Mouse (Mus musculus) cerebellum, postnatal 4 days (tissue): ENCODE data around the gene Fxyd4.

Source experiments
- DNase-seq, 2 experiments: peaks; one replicate each; pipeline ENCODE4 v3.0.0; 2022; ENCODE audit warnings: low spot score in 2 of 2, mixed read lengths in 1 of 2

The Fxyd4 gene

DNA sequence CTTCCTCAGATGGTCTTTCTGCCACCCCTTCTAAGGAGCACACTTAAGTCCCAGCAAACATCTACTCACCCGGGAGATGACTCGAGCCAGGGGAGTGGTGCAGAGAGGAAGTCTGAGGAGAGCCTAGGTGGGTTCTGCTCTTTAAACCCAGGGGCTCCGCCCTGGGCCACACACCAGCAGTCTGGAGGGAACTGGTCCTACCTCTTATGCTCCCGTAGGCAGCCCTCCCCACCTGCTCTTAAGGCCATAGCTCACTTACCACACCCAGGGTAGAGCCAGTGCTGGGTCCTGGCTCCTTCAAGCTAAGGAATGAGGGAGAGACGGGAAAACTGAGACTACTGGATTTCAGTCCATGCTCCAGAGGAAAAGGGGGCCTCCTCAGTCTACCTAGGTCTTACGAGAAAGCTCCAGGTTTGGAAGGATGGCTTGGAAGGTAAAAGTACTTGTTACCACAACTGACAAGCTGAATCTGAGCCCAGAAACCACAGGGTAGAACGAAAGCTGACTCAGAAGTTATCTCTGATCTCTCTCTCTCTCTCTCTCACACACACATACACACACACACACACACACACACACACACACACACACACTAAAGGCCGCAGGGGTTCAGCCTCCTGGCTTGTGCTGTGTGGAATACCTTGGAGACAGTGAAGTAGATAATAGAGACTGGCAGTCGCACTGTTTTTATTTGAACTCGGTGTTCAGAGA, at the start of gene Fxyd4:
TSS of gene Fxyd4 (minus strand) at position 471 of the 711 bp plus-strand sequence.
- no peak for DNase-seq

DNA sequence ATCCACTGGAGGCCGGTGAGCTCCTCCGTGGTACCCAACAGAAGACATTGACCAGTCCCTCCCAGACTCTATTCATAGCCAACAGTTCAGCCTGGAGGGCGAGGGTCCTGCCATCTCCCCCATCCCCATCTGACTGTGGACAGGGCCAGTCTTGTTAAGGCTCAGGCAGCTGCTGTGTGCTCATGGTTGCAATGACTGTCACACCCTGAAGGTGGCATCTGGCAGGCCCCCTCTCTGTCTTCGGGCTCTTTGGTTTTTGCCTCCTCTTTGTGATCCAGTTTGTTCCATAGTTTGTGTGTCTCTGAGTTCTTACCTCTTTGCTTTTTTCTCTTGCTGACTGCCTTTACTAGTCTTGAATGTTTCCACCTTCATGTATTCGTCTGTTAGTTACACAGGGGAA, 49.7 kb upstream of the Fxyd4 start:
- DNase-seq = no peak

DNA sequence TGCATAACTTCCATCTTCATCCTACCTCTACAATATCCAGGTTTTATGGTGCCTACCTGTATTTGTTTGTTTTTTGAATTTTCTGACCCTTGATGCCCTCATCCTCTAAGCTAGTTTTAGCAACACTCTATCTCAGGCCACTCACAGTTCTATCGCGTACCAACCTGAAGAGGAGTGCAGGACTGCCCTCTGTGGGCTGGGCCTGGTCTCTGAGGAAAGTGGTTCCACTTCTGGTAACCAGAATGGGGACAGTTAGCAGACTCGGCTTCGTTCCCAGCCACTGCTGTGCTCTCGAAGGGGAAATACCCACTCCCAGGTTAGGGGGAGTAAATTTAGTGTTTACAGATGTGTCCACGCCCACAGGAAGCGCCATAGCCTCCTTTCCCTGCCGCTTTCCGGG, 29.2 kb upstream of the Fxyd4 start:
- DNase-seq = no peak

DNA sequence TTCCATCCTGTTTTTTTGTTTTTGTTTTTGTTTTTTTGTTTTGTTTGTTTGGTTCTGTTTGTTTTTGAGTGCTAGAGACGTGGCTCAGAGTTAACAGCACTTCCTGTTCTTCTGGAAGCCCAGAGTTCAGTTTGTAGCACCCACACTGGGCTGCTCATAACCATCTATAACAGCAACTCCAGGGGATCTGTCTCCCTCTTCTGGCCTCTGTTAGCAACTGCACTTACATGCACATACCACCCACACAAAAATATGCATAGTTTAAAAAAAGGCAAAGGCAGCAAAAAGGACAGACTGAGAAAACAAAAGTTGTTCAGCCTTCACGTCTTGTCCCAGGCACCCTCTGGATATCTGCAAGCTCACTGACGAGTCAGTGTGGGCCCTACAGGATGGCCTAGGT, 25.7 kb upstream of the Fxyd4 start:
- no peak for DNase-seq

DNA sequence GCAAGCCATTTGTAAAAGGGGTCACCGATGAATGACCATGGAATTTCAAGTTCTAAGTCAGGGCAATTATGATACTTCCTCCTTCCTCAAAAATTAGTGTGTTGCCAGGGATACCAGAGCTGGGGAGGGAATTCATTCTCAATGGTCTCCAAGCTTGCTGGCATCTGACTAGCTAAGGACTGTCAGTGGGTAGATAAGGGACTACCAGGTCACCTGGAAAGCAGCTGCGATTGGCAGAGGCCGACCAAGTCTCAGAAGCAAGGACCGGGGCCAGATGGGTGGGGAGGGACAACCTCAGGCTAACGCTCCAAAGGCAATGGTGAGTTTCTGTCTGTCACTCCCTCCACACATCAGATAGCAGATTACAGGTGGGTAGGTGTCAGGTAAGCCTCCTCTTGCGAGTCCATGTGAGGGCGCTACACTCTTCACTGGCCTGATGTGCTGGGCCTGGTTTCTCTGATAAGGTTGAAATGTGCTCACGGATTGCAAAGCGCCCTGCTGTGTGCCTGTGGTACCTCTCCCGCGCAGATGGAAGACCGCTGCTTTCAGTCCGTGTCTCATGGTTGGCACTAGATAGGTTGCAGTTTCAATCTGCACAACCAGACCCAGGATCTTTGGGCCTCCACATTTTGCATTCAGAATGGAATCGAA, 19.5 kb upstream of the Fxyd4 start:
- DNase-seq = no peak

DNA sequence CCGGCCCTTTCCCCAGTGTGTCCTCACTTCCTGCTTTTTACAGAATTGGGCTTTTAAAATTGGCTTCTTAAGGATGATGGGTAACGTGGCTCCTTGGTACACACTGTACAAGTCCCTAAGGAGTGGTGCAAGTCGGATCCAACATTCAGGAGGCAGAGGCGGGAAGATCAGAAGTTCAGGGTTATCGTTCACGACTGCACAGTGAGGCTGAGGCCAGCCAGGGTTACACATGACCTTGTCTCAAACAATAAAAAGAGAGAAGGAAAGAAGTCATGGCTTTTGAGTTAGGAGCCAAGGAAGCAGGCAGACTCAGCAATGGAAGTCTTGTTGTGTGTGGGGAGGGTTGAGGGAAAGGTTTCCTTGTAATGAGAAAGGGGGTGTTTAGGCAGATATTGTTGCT, 18.7 kb upstream of the Fxyd4 start:
- DNase-seq = no peak

DNA sequence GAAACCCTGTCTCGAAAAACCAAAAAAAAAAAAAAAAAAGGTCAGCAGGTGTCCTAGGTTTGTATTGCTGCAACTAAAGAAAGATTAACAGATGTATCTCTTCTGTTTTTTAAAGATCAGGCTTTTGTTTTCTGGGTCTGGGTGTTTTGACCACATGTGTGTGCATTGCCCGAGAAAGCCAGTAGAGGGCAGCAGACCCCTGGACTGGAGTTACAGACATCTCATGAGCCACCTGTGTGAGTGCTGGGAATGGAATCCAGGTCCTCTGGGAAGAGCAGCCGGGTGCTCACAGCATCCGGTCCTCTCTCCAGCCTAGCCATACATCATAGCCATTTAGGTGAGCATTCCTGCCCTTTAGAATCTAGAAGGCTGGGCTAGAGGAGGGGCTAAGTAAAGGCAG, 14.8 kb upstream of the Fxyd4 start:
- DNase-seq = no peak

DNA sequence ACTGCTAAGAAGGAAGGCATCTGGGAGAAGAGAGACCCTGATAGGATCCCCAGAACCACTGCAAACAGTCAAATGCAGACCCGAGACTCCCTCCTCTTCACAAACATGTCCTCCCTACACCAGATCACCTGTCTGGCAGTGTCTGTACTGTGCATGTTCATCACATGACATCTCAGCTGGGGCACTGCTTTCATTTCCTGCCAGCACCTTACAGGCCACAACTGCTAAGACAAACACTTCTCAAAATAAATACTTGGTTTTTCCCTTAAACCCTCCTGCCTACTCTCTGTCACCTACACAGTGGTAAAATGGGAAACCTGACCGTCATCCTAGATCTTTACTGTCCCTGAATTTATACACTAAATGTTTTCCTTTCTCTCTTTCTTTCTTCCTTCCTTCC, 6.4 kb upstream of the Fxyd4 start:
- no peak for DNase-seq

DNA sequence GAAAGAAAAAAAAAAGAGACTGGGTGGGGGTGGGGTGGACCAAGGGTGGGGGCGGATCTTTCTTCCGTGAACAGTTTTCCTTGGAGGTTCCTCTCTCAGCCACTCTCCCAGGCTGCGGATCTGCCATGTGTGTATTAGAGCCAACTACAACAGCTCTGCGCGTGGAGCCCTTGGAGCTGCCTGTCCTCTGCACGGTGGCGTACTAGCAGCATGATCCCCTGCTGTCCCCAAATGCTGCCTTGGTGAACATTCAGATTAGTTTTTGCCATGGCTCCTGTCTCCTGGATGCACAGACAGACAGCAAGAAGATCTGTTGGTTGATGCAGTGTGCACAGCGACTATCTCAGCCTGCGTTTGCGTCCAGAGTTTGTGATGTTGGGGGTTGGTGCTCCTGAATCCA, 5.3 kb upstream of the Fxyd4 start:
- DNase-seq = no peak

DNA sequence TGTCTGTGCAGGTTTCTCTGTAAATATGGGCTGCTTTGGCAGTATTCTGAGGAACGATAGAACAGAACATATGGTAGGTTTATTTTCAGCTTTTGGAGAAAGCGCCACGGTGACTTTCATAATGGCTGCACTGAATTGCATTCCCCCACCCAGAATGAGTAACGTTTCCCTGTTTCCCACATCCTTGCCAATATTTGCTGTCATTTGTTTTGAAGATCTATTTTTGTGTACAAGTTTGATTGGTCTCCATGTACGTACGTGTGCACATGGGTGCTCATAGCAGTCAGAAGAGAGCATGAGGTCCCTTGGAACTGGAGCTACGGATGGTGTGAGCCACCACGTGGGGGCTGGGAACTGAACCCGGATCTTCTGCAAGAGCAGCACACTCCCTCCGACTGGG, 1.5 kb upstream of the Fxyd4 start:
- DNase-seq = no peak

DNA sequence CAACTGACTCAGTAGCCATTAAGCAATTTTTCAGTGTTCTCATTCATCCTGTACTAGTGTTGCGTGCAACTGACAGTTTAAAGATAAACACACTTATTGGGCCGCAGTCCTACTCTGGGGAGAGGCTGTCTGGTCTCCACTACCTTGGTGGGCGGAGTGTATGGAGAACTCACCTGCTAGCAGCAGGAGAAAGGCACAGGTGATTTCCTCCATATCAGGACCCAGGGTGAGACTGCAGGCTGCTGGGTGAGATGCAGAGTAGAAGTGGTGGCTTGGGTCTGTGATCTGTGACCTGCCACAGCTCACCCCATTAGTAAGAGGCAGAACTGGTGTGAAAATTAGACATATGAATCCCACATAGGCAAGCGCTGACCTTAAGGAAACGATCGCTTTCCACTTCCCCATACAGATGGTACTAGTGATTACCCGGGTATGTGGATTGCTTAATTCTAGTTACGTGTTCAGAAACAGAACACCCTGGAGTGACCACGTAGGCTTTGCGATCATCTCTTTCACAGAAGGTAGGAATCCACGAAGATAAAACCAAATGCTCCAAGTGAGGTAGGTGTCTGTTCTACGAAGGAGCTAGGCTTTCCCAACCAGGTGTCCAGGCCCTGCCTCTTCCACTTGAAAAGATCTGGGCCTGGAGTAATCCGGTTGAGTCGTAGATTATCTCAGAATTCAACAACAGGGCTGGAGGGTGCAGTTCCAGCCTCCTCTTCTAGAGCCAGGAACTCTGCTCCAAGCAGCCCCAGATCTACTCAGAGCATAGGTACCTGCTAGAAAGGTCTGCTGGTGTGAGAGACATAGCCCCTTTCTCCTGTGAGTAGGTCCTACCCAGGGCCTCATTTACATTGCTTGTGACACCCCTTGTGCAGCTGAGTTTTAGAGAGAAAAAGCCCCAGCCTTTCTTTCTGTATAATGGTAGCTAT, 1.5 kb downstream of the Fxyd4 start:
- DNase-seq = no peak

DNA sequence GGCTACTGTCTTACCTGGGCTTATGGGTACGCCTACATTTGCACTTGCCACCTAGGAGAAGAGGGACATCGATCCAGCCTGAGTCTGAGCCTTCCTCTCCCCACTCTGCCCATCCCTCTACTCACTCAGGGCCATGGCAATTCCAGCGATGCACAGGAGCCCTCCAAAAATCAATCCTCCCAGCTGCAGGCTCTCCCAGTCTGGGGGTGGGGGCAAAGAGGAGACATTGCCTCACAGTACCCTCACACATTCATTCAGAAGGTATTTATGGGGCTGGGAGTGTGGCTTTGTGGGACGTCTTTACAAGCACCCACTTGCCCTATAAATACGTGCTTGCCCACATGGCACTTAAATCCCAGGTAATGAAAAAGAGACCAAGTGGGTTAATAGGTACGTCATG, 3.2 kb downstream of the Fxyd4 start:
- DNase-seq = no peak

DNA sequence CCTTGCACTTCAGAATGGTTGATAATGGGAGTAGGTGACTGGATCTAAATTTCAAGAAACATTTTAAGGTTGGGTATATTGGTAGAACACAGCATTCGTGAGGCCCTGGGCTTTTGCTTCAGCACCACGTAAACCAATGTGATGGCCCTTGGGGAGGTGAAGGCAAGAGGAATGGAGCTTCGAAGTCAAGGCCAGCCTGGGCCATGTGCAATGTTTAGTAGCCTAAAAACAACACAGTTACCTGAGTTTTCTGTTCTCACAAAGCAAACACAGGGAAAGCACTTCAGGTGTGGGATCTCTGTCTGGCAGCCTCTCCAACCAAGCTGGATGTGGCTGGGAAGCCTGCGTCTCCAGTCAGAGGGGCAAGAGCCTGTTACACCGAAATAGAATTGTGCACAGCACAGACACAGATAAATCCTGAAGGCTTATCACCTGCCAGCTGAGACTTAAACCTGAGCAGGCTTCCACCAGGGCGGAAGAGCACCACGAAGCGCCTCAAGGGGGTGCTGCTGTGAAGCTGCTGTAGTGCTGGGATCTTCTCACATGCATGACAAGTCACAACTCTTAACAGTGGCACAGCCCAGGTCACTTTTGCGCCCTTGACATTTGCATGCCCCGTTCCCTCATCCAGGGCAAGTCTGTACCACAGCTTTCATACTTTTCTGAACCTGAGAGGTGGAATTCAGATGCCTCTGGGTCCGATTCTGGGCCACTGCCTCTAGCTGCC, 5.0 kb downstream of the Fxyd4 start:
- no peak for DNase-seq

DNA sequence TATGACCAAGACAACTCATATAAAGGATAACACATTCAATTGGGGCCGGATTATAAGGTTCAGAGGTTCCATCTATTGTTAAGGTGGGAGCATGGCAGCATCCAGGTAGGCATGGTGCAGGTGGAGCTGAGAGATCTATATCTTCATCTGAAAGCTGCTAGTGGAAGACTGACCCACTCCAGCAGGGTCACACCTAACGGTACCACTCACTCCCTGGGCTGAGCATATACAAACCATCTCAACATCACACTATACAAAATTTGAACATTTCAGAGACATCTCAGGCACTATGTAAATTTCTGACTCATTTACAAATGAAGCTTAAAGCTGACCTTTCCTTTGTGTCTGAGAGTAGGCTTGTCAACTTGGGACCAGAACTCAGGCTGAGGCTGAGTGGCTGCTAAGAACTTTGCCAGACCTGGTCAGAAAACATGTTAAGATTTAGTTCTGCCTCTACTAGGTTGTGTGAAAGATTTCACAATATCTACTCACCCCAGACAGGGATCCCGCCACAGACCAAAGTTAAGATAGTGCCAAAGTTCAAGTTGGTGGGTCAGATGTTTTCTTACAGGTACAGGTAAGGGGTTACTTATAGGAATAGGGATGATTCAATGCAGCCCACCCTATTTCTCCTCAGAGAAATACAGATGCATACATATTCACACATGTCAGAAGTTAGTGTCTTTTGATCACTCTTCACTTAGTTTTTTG, 7.4 kb downstream of the Fxyd4 start:
- DNase-seq = no peak

DNA sequence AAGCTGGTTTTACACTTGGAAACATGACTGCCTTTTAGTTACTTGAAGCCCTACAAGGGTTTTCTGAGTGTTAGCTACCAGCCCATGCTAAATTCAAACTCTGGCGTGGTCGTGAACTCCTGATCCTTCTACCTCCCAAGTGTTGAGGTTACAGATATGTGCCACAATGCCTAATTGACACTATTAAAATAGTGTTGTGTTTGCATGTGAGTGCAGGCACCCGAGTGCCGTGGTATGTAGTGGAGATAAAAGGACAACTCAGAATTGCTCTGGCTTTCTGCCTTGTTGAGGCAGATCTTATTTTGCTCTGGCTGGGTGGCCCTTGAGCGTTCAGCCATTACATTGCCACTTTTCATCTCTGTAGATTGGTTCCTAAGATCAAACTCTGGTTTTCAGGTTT, 8.7 kb downstream of the Fxyd4 start:
- no peak for DNase-seq

DNA sequence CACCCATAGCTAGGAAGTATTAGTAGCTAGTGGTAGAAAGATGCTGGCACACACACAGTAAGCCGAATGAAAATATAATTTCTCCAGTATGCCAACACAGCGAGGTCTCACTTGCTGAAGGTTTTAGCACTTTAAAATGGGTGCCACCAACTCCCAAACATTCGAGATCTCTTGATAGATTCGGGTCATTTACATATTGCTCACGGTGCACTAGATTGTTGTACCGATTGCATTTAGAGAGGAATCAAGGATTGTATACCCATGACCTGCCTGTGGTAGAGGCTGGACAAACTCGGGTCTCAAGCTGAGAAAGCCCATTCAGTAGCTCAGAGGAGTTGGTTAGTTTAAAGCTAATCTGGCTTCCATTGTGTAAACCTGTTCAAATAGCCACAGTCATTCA, 9.5 kb downstream of the Fxyd4 start:
- no peak for DNase-seq

DNA sequence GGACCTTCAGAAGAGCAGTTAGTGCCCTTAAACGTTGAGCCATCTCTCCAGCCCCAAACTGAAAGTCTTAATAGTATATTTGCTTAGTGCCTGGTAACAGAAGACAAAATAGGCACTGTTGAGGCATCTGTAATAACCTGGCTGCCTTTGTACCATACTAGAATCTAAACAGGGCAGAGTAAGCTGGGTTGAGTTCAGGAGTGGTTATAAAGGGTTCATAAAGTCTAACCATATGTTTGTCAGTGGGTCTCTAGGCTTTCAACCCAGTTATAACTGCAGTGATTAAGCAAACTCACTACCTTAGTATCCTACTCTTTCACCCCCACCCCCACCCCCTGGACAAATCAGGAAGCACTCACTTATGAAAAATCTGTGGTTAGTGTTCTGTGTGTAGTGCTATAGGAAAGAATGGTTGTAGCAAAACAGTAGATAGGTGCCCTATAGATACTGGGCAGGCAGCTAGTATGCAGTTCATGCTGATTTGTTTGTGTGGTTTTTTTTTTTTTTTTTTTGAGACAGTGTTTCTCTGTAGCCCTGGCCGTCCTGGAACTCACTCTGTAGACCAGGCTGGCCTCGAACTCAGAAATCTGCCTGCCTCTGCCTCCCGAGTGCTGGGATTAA, 10.5 kb downstream of the Fxyd4 start:
- no peak for DNase-seq

DNA sequence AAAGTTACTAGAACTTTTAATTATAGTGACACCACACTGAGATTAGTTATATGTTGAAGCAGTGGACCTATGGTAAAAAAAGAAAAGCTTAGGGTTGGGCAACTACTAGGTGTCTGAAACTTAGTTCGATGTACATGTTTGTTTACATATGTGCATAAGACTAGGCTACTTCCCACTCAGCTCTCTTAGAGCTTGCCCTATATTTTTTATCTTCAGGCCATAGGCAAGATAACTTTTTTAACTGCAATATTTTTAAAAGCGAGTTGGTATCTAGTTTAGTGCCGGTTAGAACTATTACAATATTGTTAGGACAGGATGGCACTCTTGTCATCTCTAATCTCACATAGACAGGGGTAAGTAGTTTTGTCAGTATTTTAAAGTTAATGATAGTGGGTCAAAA, 15.5 kb downstream of the Fxyd4 start:
- no peak for DNase-seq

DNA sequence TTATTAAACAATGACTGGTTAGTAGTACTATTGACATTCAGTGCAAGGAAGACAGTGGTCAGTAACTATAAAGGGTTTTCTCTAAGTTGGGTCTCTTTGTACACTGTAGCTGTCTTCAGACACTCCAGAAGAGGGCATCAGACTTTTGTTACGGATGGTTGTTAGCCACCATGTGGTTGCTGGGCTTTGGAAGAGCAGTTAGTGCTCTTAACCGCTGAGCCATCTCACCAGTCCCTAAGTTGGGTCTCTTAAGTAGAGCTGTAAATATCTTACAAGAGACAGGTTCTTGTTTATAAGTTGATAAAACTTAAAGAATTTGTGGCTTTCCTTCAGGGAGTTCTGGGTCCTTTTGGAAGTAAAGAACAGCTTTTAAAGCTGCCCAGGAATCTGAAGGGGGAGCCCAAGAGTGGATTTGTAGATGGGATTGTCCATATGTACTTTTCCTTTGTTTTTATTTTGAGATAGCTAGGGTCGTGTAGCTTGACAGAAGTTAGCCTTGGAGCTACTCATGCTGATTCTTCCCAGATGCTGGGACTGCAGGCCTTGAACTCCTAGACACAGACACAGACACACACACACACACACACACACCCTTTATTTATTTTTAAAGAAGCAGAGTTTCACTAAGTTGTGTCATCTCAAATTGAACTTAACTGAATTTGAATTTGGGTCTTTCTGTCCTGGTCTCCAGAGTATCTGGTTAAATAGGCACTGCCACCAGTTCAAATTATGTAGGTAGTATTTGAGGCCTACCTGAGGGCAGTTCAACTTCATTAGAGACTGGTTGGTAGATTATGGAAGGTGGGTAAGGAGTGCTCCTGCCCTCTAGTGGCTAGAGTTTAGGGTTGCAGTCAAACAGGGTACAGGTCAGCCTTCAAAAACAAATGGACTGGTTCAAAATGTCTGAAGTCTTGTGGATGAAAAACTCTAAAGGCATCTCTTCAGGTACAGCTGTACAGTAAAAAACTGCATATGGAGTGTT, 16.5 kb downstream of the Fxyd4 start:
- peak in 1 of 2 experiments; percentile 21 for DNase-seq

DNA sequence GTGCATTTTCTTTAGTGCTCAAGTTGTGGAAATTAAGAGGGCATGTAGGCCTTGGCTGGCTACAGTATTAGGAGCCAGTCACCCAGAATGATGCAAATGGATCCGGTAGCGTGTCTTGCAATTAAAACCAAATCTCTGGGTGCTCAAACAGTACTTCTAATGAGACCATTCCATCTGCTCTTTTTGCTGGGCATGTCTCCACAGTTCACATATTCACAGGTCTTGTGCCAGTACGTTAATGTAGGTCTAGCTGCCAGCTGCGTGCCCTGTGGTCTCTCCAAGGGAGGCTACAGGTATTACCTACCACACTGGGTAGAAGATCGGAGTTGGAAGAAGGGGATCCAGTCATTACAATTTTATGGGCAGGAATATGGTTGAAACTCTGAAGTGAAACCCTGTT, 19.4 kb downstream of the Fxyd4 start:
- no peak for DNase-seq
